Mouse (Mus musculus) embryo, embryonic 10 days (tissue): Measurements from ENCODE around the gene Tmem151b.

Source experiments
- DNase-seq: peaks from one replicate; pipeline ENCODE4 v3.0.0-alpha.2; 2015; ENCODE audit warnings: low spot score

Tmem151b gene

GRCm38 (mm10) chr17:45549617-45550181, at the start of gene Tmem151b:
Gene Tmem151b (minus strand): TSS chr17:45549677.
- peak; percentile 66 for DNase-seq

- DNase-seq: no peak
Observed at GRCm38 (mm10) chr17:45598891-45599290, 49.4 kb upstream of the Tmem151b start.

GRCm38 (mm10) chr17:45598376-45598775, 48.9 kb upstream of the Tmem151b start:
- no peak for DNase-seq

- no peak for DNase-seq
Observed at GRCm38 (mm10) chr17:45597787-45598186, 48.3 kb upstream of the Tmem151b start.

GRCm38 (mm10) chr17:45596631-45597396, 47.3 kb upstream of the Tmem151b start:
- DNase-seq: peak; percentile 60

- no peak for DNase-seq
Observed at GRCm38 (mm10) chr17:45595736-45596390, 46.4 kb upstream of the Tmem151b start.

GRCm38 (mm10) chr17:45594881-45595735, 45.6 kb upstream of the Tmem151b start:
- DNase-seq: peak; percentile 75

GRCm38 (mm10) chr17:45594195-45594594, 44.7 kb upstream of the Tmem151b start:
- no peak for DNase-seq

GRCm38 (mm10) chr17:45593479-45593878, 44.0 kb upstream of the Tmem151b start:
- no peak for DNase-seq

GRCm38 (mm10) chr17:45592606-45593431, 43.3 kb upstream of the Tmem151b start:
- DNase-seq: no peak

GRCm38 (mm10) chr17:45591701-45592605, 42.5 kb upstream of the Tmem151b start:
- DNase-seq: no peak

- DNase-seq: no peak
Observed at GRCm38 (mm10) chr17:45590410-45590809, 40.9 kb upstream of the Tmem151b start.

- no peak for DNase-seq
Observed at GRCm38 (mm10) chr17:45589844-45590243, 40.4 kb upstream of the Tmem151b start.

- no peak for DNase-seq
Observed at GRCm38 (mm10) chr17:45589236-45589635, 39.8 kb upstream of the Tmem151b start.

GRCm38 (mm10) chr17:45588370-45588769, 38.9 kb upstream of the Tmem151b start:
- no peak for DNase-seq

GRCm38 (mm10) chr17:45586449-45586837, 37.0 kb upstream of the Tmem151b start:
- DNase-seq: no peak

GRCm38 (mm10) chr17:45585725-45586448, 36.4 kb upstream of the Tmem151b start:
- no peak for DNase-seq

GRCm38 (mm10) chr17:45584939-45585678, 35.6 kb upstream of the Tmem151b start:
- peak; percentile 88 for DNase-seq
